Mouse (Mus musculus): ENCODE measurements at regions not wholly inside any gene's neighbourhood (a gene's known extent, or its start where the extent isn't known, plus 50 kb on each side); places are given as distances from the start of the nearest gene placed in this dataset.

DNA sequence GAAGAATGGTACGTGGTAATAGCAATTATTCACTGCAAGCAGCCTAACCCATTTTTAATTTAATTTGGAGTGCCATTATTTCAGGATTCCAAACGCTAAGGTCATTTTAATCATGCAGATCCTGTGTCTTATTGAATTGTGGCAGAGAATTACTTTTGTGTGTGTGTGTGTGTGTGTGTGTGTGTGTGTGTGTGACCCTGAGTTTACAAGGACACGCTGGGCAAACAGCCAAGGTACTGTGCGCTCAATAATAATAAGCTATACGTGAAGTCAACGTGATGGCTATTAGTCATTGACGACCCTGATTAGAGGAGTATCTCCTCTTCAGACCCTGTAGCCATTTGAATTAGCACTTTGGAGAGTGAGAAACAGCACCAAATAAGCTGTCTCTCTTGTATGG, 144.1 kb downstream of the Klf7 start:
- no peak for DNase-seq (ENCODE audit: low spot score)

DNA sequence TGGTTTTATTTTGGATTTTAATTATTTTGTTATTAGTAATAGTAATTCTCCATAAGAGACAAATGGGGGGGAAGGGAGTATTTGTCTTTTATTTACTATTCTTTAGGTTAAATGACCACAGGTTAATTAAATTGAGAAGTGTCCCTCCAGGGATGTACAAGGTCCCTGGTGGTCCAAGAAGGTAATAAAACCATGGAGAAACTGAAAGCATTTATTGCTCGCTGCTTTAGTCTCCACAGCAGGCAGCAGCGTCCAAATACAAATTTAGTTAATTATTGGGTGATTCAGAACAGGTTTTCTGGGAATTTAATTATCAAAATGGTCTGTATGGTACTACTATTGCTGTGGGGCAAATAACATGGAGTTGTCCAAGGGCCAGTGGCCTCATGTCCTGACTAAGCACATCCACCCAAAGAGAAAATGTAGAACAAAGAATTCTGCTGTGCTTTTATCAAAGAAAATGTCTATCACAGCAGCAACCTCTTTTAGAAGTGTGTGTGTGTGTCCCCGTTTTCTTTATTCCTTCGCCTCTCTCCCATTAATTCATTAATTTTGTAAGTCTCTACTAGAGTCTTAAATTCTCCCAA, 144.7 kb downstream of the Klf7 start:
- DNase-seq (ENCODE audit: low spot score), result no peak

DNA sequence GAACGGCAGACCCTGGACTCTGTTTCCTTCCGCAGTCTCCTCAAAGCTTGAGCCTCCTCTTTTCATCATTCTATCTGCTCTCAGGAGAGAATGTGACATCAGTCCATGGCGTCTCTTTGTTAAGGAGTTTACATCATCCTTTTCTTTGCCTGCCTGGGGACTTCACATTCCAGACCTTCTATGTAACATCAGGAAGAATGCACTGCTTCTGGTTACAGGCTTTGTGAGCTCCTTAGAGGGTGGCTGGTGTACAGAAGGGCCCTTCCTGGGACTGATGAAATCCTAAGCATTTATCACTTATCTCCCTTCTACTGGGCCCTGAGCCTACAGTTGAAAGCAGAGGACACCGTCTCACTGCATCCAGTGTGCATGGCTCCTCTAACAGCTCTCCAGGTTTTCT, 145.2 kb downstream of the Klf7 start:
- DNase-seq (ENCODE audit: low spot score), result no peak

DNA sequence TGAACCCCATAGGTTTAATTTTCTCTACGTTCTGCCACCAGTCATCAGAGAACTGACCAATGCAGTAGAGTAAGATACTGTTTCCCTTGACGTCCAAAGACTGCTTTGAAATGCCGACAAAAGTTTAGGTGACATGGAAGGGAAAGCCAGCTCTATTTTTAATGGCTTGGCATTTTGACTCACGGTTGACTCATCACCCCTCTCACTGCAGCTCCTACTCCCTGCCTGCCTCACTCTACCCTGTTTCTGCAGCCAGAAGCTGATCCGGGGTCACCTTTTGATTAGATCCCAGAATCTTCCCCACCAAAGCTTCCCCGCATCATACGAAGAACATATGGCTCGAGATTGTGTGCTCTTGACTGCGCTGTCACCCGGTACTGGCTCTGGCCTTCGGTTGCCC, 154.2 kb downstream of the Klf7 start:
- no peak for DNase-seq (ENCODE audit: low spot score)

DNA sequence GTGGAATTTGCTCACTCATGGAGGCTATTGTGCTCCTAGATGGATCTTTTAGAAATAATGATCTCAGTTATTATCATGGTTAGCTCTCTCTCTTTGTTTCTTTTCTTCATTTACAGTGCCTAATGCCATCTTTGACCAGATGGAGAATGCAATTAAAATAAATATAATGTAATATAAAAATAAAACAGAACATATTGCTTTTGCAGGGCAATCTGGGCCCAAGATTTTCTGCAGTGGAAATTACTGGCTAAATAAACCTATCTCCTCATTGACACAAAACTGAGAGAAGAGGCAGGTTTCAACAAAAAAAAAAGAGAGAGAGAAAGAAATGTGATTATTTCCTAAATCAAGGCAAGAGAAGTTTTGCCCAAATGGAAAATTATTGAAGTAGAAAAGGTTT, 156.6 kb downstream of the Klf7 start:
- DNase-seq (ENCODE audit: low spot score), result no peak

DNA sequence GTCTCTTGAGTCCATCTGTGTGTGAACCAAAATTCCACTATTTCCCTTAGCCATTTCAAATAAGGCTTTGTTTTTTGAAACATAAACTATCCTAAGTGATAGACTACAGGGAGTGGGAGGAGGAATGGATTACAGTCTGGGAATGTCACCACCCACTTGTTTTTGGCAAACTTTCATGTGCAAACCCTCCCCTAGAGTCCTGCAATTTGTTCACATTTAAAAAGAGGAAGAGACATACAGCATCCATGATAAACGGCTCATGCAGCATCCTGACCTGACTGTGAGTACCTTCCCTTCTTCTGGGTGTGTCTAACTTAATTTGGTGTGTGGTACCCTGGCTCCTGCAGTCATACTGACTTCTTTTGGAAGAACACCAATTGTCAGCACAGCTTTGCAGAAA, 157.6 kb downstream of the Klf7 start:
- DNase-seq (ENCODE audit: low spot score), result no peak

DNA sequence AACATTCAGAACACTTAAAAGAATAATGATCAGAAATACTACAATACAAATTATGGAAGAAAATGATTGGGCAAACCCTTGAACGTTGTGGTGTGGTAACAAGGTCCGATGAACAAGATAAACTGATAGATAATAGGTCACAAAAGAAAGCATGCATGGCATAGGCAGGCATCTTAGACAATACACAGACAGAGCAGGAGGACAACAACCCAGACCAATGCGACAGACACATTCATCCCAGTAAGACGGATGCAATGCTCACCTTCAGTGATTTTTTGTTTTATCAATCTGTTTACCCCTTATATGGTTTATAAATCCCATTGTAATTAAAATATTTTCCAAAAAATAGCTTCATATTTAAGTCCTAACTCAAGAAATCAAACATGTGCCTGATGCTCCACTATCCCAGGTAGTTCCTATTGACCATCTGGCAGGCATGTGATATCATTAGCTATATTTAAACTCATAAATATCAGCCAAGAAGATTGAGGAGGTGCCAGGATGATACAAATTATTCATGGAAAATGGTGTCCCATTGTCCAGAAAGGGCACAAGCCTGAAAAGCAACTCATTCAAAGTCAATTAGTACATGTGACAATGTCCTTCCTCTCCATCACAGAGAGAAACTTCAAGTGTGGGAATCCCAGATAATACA, 166.3 kb downstream of the Klf7 start:
- no peak for DNase-seq (ENCODE audit: low spot score)

DNA sequence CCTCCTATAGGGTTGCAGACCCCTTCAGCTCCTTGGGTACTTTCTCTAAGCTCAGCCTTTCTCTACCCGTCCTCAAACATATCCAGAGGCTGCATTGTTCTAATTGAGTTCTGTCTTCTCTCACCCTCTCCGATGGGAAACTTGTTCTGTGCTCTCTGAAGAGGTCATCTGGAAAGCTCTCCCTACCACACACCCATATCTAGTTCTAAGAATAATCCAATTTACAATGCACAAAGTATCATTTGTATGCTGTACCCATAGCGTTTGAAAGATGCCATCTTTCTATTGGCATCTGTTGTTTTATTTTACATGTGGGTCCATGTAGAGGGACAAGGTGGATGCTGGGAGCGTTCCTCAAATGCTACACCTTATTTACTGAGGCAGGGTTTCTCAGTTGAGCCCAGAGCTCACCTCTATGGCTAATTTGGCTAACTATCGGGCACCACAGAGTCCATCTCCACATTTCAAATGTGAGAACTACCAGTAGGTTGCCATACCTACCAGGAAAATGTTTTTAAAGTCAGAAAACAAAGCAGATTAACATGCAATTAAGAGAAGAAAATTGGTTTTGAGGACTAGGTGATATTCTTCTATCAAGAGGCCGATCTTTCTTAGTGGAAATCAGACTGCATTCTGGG, 167.1 kb downstream of the Klf7 start:
- DNase-seq (ENCODE audit: low spot score), result no peak

DNA sequence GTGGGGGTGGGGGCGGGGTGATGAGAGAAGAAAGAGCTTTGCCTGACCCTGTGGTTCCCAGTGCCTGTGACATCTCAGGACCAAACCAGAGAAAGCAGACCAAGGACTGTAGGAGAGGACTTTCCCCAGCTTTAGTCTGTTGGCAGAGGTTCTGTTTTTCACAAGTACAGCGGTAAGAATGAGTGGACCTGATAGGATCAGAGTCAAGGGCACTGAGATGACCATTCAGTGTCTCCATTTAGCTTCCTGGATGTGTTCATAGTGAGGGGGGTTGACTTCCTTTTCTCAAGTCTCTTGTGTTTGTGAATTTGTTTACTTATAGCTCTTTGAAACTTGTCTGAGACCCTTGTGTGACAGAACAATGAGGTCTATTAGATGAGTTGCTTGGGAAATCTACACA, 167.9 kb downstream of the Klf7 start:
- no peak for DNase-seq (ENCODE audit: low spot score)

DNA sequence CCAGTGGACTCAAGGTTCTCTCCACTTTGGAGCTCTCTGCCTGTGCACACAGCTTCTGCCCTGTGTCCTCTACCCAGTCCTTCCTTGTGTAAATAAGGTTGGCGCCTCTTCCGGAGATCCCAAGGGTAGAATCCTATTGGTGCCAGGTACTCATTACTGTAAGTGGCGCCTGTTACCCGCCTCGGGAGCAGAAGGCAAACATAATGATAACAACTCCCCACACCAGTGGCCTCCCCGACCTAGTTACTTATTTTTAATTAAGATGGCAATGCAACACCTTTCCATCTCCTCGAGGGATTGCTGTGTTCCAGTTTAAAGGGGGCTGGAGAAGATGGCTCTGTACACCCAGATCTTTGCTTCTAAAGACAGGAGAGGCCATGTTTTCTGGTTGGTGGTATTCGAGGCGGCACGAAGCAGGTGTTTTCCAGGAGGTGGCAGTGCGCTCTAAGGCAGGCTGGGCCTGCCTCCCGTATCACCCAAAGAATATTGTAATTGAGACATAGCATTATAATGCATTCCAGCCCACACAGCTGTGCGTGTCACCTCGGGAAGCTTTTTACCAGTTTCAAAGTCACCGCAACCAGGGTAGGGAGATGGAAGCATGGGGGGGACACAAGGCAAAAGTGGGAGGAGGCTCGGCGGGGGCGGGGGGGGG, 168.7 kb downstream of the Klf7 start:
- DNase-seq (ENCODE audit: low spot score), result peak; percentile 59

DNA sequence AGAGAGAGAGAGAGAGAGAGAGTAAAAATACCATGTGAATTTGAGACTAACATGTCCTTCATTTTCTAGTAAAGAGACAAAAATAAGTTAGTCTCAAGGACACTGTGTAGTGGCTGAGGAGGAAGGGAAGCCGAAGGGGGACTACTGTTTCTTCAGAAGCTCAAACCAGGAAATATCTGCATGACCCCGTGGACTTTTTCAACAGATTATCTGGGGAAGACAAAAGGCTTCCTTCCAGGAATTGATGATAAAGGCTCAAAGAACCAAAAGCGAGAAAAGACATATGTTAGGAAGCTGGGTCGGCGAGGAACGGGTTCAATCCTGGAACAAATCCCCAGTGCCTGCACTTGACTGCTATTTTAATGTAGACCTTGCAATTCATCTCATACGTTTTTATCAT, 170.4 kb downstream of the Klf7 start:
- DNase-seq (ENCODE audit: low spot score), result no peak

DNA sequence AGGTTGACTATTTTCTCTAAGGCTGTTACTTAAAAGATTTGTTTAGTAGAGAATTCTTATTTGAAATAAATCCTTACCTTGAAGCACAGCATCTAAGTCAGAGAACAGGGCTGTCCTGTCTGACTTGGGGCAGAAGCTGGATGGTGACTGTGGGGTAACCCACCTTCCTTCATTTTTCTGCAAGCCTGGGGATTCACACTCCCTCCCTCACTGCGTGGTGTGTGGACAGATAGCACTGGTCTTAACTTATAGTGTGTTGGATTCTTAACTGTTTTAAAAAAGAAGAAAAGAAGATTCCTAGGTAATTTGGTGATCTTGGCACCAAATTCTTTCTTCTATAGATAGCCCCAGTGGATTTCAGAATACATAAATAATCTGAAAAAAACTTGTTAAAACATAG, 174.8 kb downstream of the Klf7 start:
- no peak for DNase-seq (ENCODE audit: low spot score)

DNA sequence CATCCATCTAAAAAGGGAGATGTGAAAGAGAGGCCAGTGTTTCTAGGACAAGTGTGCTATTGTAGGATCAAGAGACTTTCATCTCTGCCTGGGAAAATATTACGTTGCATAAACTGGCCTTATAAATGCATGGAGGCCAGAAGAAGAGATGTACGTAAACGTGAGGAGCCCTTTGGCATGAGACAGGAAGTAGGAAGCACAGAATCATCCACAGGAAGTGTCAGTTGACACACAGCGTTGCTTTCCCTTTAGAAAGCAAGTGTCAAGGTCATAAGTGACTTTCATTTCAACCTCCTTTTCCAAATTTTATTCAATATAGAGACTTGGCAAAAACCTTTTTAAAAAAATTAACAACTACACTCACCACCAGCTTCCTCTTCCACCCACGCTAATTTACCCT, 175.2 kb downstream of the Klf7 start:
- no peak for DNase-seq (ENCODE audit: low spot score)

DNA sequence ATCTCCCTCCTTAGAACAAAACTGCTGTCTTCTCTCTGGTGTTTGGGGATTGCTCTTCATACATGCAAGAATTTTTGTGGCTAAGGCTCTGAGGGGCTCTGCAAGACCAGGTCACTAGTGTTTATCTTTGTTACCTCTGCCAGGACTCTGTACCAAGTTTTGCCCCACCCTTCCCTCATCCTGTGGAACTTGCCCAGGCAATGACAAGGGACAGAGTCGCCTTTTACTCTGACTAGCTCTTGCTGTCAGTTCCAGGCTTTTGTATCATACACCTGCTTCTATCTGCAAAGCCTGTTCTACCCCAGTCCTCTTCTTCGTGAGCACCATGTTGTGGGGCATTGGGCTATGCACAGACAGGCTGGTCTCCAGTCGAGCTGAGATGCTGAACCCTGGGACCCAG, 175.7 kb upstream of the 4933402D24Rik start:
- DNase-seq (ENCODE audit: low spot score), result no peak

DNA sequence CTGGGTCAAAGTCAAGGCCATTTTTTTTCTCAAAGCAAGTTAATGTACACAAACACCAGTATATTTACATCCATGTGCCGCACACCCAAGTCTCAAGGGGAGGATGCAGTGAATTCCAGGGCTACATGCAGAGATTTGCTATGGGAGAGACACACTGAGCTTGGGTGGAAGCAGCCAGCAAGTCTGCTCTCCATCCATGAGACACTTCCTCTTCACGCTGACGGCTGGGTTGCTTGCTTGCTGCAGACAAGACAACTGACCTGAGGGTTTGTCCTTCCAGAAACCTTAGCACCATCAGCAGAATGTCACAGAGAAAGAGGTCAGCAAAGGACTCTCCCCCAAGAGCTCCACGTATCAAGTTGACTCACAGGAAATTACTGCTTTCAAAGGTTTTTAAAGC, 169.3 kb upstream of the 4933402D24Rik start:
- no peak for DNase-seq (ENCODE audit: low spot score)

DNA sequence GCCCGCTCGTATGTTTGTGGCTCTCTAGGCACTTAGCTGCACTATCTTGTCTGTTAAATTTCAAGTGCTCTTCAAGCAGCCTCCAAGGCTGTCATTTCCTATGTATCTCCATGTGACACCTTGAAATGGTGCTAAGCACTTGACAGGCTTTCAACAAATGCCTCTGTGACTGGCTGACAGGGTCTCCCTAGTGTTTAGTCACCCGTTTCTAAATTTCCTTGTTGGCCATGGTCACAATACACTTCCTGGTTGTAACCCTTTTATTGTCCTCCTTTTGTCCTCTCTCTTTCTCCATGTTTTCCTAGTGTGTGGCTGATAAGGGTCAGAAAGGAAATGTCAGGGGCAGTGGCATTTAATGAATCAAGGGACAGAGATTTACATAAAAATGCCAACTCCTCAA, 168.4 kb upstream of the 4933402D24Rik start:
- DNase-seq (ENCODE audit: low spot score), result peak; percentile 56

DNA sequence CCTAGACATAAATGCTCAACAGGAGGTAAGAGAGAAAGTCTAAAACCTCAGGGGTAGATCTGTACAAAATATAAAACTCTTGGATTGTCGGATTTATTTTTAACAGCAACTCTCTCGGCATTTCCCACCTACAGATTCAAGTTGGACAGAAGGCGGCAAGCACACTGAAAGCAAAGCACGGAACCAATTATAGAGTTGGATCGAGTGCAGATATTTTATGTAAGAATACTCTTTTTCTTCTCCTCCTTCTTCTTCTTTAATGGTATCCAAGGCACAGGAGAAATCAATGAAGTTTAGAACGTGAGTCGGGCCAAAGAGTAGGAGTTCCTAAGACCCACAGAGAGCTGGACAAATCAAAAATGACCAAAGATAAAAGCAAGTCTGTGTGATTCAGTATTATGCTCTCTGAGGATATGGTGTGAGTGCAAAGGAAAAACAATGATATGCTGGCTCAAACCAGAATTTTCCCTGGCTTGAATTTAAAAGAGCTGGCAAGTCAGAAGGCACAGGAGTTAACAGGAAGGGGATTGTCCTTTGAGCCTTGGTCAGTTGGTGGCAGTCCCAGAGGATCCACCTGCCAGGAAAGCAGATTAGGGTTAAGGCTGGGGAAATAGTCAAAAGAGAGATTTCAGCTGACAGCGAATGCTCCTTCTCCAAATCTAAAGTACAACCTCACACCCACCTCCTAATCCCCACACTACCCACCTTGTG, 165.7 kb upstream of the 4933402D24Rik start:
- no peak for DNase-seq (ENCODE audit: low spot score)

DNA sequence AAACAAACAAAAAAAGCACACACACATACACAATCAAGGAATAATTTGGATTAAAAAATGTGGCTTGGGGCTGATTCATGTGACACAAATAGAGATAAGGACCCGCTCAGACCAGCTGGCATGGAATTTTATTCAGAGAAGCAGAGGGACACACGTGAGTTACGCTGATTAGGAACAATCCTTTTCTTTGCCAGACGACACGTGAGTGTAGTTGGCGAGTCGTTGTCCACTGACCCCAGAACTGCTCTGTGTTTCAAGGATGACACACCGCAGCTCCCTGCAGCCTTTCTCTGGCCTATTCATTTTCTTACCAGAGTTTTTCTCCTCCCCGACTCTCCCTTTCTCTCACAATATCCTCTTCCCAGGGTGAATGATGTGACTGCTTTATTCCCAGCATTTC, 163.4 kb upstream of the 4933402D24Rik start:
- DNase-seq (ENCODE audit: low spot score), result no peak

DNA sequence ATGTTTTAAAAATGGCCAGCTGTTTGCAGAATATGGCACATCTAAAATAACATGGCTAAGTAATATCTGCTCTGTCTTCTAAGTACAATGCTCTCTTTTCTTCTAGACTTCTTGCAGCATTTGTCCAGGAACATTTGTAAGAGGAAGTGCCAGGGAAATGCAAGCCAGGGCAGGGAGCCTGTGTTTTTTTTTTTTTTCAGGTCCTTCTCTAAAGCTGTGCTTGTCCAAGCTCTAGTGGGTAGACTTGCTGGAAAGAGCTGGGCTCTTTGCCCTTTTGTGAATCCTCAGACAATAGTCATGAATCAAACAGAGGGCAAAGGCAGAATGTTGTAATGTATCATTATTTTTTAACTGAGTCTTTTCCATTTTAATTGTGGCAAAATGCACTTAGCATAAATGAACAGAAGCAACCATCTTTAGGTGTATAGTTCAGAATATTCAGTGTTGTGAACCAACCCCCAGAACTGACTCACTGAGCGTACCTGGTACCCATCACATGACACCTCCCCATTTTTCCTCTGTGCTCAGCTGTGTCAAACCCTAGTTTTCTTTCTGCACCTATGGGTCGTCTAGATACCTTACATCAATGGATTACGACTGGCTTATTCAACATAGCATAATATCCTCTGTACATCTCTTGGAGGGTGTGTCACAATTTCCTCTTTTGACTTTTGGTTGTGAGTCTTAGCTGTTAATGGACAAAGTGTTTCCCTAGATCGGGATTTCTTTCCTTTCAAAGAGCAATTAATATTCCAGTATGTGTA, 160.5 kb upstream of the 4933402D24Rik start:
- DNase-seq (ENCODE audit: low spot score), result no peak

DNA sequence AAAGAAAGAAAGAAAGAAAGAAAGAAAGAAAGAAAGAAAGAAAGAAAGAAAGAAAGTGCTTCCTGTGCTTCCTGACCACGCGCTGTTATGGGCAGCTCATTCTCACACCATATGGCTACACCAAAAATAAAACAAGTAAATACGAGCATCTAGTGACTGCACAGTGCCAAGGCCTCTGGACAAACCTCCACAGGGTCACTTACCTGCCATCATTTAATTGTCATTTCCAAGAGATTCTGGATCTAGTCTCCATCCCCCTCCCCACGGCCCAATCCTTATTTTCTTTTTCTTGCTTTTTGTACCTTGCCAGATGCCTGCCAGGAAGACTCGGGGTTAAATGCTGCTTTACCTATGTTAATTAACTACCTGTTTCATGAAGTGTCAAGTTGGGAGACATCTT, 159.8 kb upstream of the 4933402D24Rik start:
- no peak for DNase-seq (ENCODE audit: low spot score)

DNA sequence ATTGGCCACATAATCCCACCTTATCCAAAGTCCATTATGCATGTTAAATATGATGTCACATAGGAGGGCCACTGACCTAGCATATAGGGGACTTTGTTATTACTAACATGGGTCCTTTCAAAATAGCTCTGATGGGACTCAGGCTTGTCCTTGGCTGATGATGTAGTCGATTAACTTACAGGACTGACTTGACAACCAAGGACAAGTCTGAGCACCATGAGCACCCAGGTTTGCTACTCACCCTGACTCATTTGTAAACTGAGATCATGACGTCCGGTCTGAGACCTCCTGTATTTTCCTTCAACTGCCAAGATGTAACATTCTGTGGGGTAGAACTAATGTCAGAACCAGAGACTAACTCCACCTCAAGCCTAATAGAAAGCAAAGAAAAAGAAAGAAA, 159.3 kb upstream of the 4933402D24Rik start:
- no peak for DNase-seq (ENCODE audit: low spot score)

Data from embryo, embryonic 10.5 days (tissue).